Mouse (Mus musculus) gastrocnemius, postnatal 36 days (tissue): ENCODE measurements around the gene Unc79. TPM values are rescaled to one million over a fixed set of nuclear protein-coding genes. Genes with fewer than 3 reads are reported as not detected.
A peak's percentile ranks its signal among the peaks of the same experiment; 100 is the strongest.

ENCODE experiments used
- DNase-seq, 2 experiments: peaks; one replicate each; pipeline ENCODE4 v3.0.0; 2022
- intact Hi-C: fragments of 180-260 bp; cut with DNase I; formaldehyde crosslinking; loops from one replicate; pipeline ENCODE4 v1.15.1; 2025
- total RNA-seq, 2 experiments: library from RNA; stranded (reverse); gene quantifications; 2 replicates each; pipeline ENCODE4 v1.2.3; 2021

The Unc79 gene
- total RNA-seq, 2 experiments from 2014 or later, result 0.05 to 0.12 TPM

DNA sequence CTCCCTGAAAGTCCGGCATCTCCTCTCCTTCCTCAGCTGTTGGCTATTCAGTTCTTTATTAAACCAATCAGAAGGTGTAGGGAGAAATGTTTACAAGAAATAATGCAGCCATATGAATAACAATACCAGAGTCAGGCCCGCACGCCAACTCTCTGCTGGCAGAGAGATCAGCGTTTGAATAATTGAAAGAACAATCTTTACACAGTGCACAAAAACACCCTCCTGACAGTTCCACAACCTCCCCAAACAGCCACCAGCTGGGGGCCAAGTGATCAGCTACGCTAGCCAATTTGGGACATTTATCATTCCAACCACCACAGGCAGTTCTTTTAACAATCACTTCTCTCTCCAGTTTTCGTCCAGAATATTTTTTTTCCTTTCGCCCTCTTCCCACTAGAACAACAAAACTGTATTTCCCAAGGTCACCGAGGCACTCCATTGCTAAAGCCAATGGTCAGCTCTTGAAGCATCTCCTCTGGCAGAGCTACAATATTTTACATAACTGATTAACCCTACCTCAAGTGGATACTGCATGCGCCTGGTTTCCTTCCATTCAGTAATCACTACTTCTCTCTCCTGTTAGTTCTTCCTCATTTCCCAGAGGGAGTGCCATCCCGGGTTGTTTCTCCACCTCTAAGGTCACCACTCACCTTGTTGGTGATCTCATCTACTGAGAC lies 169.0 kb downstream of the Unc79 start:
- intact Hi-C loops, result no loop called here
- DNase-seq, result no peak

- intact Hi-C loops, result no loop called here
- no peak for DNase-seq
These were observed 173.3 kb downstream of the Unc79 start for GRCm38 (mm10) chr12:103121928-103122327.

DNA sequence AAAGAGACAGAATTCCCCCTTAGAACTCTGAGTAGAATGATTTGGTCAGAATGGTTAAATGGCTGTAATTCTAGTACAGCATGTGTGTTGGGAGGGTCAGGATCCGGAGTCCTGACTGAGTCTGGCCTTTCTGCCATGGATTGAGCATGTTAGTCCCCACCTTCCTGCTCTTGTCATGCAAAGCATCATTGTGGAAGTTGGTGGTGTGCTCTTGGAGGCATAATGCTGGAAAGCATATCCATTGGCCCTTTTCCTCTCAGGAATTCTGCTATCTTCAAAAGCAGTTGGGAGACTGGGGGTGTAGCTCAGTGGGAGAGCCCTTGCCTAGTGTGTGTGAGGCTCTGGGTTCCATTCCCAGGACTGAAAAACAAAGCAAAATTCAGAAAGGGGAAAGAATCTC lies 175.2 kb downstream of the Unc79 start:
- no peak for DNase-seq
- intact Hi-C loops, result no loop called here

GRCm38 (mm10) chr12:103128914-103129313 lies 180.3 kb downstream of the Unc79 start:
- intact Hi-C loops, result no loop called here
- no peak for DNase-seq

DNA sequence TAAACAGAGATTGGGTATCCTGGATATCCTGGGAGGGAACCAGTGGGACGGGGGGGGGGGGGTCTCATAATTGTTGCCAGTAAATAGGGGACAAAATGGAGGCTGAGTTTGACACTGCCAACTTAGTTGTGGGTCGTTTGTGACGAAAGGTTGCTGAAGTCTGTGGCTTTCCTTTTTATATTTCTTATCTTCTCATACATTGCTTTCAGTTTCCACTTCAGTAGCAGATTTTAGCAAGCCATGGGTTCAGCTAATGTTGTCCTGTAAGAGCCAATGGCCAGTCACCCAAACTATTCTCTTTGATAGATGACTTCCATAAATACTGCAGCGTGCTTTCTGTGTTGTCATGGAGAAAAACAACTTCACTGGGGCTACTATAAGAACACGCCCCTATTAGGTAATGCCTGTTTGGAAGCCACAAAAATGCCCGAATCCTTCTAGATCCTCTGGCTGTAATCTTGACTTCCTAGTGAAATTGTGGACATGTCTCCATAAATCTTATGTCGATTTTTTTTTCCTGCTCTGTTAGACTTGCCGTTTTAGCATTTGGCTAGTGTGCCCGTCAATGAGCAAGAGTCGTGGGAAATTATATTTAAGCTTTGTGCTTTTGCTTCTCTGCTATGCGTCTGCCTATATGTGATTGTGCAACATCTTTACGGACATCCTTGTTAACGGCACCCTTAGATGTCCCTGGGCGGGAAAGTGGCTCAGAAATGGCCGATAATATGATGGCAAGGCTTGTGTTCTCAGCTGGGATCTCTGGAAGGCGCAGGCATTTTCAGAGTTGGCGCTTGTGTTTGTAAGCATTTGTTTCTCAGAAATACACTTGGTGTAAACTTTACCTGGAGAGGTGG lies 181.0 kb downstream of the Unc79 start:
- intact Hi-C loops, result no loop called here
- no peak for DNase-seq

DNA sequence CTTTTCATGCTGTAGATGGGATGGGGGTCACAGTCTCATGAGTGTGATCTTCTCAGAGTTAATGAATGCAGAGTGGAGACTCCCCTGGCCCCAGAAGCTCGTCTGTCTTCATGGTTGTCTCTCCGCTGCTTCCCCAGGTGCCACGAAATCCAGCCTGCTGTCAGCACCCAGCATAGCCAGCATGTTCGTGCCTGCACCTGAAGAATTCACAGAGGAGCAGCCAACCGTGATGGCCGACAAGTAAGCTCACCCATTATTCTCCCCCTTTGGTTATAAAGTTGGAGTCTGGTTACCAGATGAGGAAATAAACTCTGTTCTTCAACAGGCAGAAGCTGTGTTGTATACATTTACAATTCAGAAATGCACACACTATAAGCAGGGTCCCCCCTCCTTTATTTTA lies 182.8 kb downstream of the Unc79 start:
- intact Hi-C loops, result no loop called here
- no peak for DNase-seq

- intact Hi-C loops, result loop anchor here (1.0 to 5.0 kb wide), 2 partner anchors 164 to 225 kb away; no protein-coding TSS in a partner anchor
These were observed 193.9 kb downstream of the Unc79 start for GRCm38 (mm10) chr12:103142550-103143010.

DNA sequence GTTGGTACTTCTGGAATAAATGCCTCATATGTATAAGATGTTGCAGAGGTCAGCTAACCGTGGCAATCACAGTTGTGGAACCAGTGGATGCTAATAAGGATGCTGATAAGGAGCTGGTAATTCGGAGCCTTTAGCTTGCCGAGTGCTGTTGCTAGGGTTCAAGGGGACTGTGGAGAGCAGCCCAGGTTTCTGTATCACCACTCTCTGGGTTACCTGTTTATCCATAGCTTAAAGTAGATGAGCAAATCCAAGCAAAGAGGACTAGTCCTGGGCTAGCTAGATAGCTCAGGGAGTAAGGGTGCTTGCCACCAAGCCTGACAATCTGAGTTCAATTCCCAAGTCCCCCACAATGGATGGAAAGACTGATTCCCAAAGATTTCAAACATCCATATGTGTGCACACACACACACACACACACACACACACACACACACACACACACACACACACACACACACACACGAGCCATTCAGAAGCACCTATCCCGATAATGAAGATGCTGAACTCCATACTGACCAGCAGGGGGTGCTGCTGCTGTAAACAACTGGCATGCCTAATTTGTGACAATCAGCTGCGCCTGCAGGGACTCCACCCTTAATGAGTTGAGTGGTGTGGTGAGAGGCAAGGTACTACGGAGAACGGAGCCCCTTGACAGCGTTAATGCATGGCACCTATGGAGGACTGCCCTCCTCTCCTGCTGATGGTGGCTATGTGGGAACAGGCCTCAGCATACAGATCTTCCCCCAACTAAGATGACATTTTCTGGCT lies 195.3 kb downstream of the Unc79 start:
- intact Hi-C loops, result loop anchor here (1.0 to 5.0 kb wide), 3 partner anchors 98 to 223 kb away; partner anchors contain the start of gene Prima1
- peak; percentile 32 to 39 for DNase-seq

More at GRCm38 (mm10) chr12:103142550-103143010, 193.9 kb downstream of the Unc79 start:
- DNase-seq, result no peak

- intact Hi-C loops, result no loop called here
- no peak for DNase-seq
These were observed 201.6 kb downstream of the Unc79 start for GRCm38 (mm10) chr12:103150247-103150646.

GRCm38 (mm10) chr12:103154927-103155326 lies 206.3 kb downstream of the Unc79 start:
- no peak for DNase-seq
- intact Hi-C loops, result no loop called here

DNA sequence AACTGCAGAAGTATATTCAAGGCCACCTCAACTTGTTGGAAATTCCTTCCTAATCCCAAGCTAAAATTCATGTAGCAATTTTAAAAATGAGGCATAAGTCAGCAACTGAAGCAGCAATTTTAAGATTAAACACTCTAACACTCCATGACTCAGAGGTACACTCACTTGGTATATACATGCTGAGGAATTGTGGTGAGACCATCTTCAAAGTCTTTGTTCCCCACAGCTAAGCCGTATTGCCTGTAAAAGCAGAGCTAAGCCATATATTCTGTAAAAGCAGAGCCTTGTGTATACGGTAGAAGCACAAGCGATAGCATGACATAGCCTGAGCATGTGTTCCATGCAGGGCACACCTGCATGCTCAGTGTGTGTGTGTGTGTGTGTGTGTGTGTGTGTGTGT lies 206.7 kb downstream of the Unc79 start:
- intact Hi-C loops, result no loop called here
- no peak for DNase-seq

- no peak for DNase-seq
- intact Hi-C loops, result no loop called here
These were observed 208.7 kb downstream of the Unc79 start for GRCm38 (mm10) chr12:103157129-103157910.

- DNase-seq, result no peak
- intact Hi-C loops, result no loop called here
These were observed 210.4 kb downstream of the Unc79 start for GRCm38 (mm10) chr12:103159016-103159415.

DNA sequence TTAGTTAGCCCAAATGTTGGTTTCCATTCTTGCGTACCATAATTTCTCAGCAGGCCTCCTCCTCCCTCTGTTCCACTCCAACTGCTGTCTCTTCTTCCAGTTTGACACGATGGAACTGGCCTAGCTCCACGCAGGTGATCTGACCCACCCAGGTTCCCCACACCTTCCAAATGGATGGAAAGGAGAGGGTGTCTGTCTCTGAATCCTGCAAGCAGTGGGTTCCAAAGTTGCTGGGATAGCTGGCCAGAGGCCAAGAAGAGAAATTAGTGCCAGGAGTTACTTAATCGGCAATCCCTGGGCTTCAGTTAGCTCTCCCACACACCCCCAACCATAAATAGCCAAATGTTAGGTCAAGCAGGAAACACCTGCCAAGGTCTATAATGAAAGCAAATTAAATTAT lies 212.1 kb downstream of the Unc79 start:
- intact Hi-C loops, result no loop called here
- no peak for DNase-seq

DNA sequence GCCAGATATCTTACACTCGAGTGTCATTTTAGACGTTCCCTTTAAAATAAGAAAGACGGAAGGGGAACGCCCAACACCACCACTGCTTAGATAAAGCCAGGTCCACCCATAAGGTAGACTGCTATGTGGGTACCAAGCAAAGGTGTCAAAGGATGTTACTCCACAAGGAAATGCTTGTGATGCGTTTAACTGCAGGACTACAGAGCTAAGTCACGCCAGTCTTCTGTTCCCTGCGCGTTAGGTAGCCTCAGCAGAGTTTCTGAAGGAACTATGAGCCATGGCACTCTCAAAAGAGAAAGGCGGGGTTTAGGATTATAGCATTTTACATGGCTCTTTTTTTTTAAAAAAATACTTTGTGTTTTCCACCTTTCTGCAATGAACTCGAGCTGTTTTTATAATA lies 214.9 kb downstream of the Unc79 start:
- DNase-seq, result no peak
- intact Hi-C loops, result no loop called here

DNA sequence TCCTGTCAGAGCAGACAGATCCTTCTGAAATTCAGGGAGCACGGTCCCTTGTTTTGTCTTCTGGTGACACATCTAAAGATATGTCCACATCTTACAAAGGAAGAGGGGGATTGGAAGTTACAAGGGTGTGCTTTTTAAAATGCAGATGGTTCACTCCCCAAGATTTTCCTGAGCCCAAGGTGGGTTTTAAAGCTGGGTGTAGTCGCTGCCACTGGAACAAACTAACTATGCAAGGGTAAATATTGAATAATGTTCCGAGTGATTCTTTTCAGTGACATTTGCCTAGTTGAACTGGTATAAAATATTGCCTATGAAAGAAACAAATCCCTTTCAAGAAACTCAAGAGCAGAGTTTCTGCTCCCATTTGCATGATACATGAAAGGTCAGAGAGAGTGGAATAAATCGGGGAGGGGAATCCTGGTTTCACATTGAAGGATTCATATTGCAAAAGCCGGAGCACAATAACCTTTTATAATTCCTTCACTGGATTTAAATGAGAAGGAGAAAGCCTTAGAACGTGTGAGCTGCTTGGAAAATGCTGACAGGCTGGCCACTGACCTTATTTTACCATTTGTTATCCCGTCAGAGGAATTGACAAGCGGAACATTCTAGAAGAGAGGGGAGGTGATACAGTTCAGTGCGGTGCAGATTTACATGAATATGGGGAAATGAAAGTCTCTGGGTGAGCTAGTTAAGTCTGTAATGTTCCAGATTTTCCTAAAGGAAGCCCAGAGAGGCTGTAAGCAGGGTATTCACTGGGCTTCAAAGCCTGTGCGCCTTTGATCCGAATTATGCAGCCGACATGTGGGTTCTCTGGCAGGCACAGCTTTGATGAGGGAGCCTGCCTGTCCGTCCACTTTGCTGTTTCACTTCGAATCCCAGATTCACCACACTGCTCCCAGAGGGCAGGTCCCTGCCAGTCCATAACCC lies 215.7 kb downstream of the Unc79 start:
- intact Hi-C loops, result no loop called here
- DNase-seq, result no peak

- intact Hi-C loops, result no loop called here
These were observed 220.2 kb downstream of the Unc79 start for GRCm38 (mm10) chr12:103168892-103169291.

DNA sequence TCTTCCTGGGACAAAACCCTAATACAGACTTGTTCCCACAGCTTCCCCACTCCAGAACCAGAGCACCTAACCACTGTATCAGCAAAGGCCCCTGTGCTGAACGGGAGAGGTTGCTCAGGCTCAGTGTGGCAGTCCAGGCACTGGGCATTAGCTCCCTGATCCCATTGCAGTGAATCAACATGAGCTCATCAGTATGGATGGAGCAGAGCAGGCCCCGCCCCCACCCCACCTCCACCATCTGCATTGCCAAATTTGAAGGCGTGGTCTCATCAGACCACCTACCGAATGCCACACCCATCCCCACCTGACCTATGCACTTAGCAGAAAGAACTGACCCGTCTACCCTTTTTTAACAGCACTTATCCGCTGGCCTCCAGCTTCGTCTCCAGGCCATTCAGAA lies 234.4 kb downstream of the Unc79 start:
- intact Hi-C loops, result no loop called here
- no peak for DNase-seq

More at GRCm38 (mm10) chr12:103168892-103169291, 220.2 kb downstream of the Unc79 start:
- DNase-seq, result no peak

- intact Hi-C loops, result no loop called here
- no peak for DNase-seq
These were observed 238.4 kb downstream of the Unc79 start for GRCm38 (mm10) chr12:103187020-103187419.
